Mouse (Mus musculus): ENCODE results near the gene Sh2d1b1.

The Sh2d1b1 gene

GRCm38 (mm10) chr1:170324312-170324711 lies 47.2 kb downstream of the Sh2d1b1 start:
- no peak for DNase-seq (ENCODE audit: low read depth, low spot score)

- DNase-seq (ENCODE audit: low read depth, low spot score) = no peak
These were observed 48.2 kb downstream of the Sh2d1b1 start for GRCm38 (mm10) chr1:170325277-170325676.

DNA sequence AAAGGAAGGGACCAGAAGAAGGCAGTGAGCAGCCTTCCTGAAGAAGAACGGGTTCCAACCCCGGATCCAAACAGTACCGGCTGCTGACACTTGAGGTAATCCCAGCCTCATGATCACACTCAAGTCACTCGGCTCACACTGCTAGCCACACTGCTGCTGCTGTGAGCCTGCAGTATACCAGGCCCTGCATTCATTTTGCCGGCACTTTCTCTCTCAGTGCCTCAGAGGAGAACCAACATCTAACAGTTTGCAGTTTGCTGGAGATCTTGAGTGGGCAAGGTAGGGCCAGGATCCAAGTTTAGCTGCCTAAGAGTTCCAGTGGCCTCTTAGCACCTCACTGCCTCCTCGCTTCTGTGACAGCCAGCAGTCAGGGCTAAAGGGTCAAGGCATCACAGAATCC lies 54.8 kb downstream of the Sh2d1b1 start:
- no peak for DNase-seq (ENCODE audit: low read depth, low spot score)

GRCm38 (mm10) chr1:170332775-170333174 lies 55.7 kb downstream of the Sh2d1b1 start:
- DNase-seq (ENCODE audit: low read depth, low spot score) = no peak

All from retina, adult 2 months (tissue).